Mouse (Mus musculus) liver, postnatal 0 days (tissue): Measurements from ENCODE around the gene Ssc4d. TPM values are rescaled to one million over a fixed set of nuclear protein-coding genes. Genes with fewer than 3 reads are reported as not detected.

Experiments used
- ATAC-seq: fragments of 200-750 bp; cut with Nextera tagmentation; 2 replicates; pipeline ENCODE4 v1.8.0; 2017; ENCODE audit warnings: mild to moderate bottlenecking, moderate library complexity
- DNase-seq: peaks from one replicate; pipeline ENCODE4 v3.0.0-alpha.2; 2016
- H3K27ac ChIP-seq: fragments of 300-500 bp; sonication (generic); 2 replicates; pipeline ENCODE4 v1.5.1; 2014; ENCODE audit warnings: antibody characterized with exemption, moderate library complexity, mild to moderate bottlenecking, low read depth
- H3K27me3 ChIP-seq: fragments of 300-500 bp; sonication (generic); 2 replicates; pipeline ENCODE4 v1.6.1; 2014; ENCODE audit warnings: low read length, control low read depth, mixed read lengths; ENCODE audit not compliant: insufficient read depth
- H3K36me3 ChIP-seq: fragments of 300-500 bp; sonication (generic); replicated peaks from 2 replicates; pipeline ENCODE4 v1.6.1; 2014; ENCODE audit warnings: mild to moderate bottlenecking, control low read depth, low read length, moderate library complexity, mixed read lengths; ENCODE audit not compliant: insufficient read depth
- H3K4me1 ChIP-seq: fragments of 300-500 bp; sonication (generic); 2 replicates; pipeline ENCODE4 v1.6.1; 2014; ENCODE audit warnings: antibody characterized with exemption, mild to moderate bottlenecking, control low read depth; ENCODE audit not compliant: insufficient read depth
- H3K4me2 ChIP-seq: fragments of 300-500 bp; sonication (generic); 2 replicates; pipeline ENCODE4 v1.6.1; 2014; ENCODE audit warnings: low read depth, mild to moderate bottlenecking, low read length, moderate library complexity, mixed read lengths
- H3K4me3 ChIP-seq: fragments of 300-500 bp; sonication (generic); 2 replicates; pipeline ENCODE4 v1.5.1; 2014; ENCODE audit warnings: low read depth, low read length
- H3K9ac ChIP-seq: fragments of 300-500 bp; sonication (generic); replicated peaks from 2 replicates; pipeline ENCODE4 v1.6.1; 2014; ENCODE audit warnings: mild to moderate bottlenecking, moderate library complexity
- H3K9me3 ChIP-seq: fragments of 300-500 bp; sonication (generic); 2 replicates; pipeline ENCODE4 v1.6.1; 2016; ENCODE audit warnings: mild to moderate bottlenecking, control low read depth, low read length, mixed read lengths
- CTCF ChIP-seq: sonication (generic); IDR thresholded peaks from 2 replicates; pipeline ENCODE4 v1.5.1; 2016; ENCODE audit warnings: antibody characterized with exemption, low read depth
- EP300 ChIP-seq: IDR thresholded peaks from 2 replicates; pipeline ENCODE4 v1.6.1; 2016; ENCODE audit warnings: antibody characterized with exemption, low read depth, mild to moderate bottlenecking
- WGBS: fragments of 180-500 bp; shearing (Covaris S2); extraction: QIAGEN DNeasy Blood & Tissue Kit; methylation state at CpG from one replicate; pipeline ENCODE4 v1.1.7; 2014; ENCODE audit not compliant: insufficient replicate concordance; 5-methylcytosine and 5-hydroxymethylcytosine counted together
- polyA plus RNA-seq: library from polyadenylated mRNA; unstranded; fragments of >200 nt; fragmentation: Nextera tagmentation; extraction: Ambion mirVana; gene quantifications from 2 replicates; pipeline ENCODE4 v1.2.1, GENCODE M21; 2015

Ssc4d gene
- polyA plus RNA-seq, 1 experiment from 2014 or later = 1.7 TPM

DNA sequence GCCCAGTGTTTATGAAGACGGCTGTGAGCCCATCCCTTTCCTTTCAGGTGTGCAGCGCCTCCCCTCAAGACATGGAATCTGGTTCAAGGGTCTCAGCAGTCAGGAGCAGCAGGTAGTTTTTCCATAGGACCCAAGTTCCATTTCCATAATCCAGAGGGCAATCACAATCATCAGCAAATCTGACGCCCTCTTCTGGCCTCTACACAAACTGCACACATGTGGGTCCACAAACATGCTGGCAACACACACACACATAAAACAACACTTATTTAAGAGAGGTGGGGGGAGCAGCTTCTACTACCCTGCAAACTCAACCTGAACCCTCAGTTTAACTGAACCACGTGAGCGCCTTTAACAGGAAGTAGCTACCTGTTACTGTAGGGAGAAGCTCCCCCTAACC lies 55.7 kb downstream of the Ssc4d start:
- WGBS = 89% methylated on average over 5 of the region's 5 CpGs
- ATAC-seq (no peak), DNase-seq (no peak)
- no peak overlapping the region for H3K27ac ChIP-seq
- H3K4me3 ChIP-seq = no peak overlapping the region
- H3K9me3 ChIP-seq = no peaks in the 10 kb centered on the region
- H3K27me3 ChIP-seq = no peaks in the 10 kb centered on the region
- TF ChIP-seq EP300 (no peak), CTCF (no peak)
- H3K4me2 ChIP-seq = no peak overlapping the region
- peaks cover 48% of the 10 kb centered on the region for H3K36me3 ChIP-seq
- H3K4me1 ChIP-seq = peaks cover 24% of the 10 kb centered on the region
- no peak overlapping the region for H3K9ac ChIP-seq

DNA sequence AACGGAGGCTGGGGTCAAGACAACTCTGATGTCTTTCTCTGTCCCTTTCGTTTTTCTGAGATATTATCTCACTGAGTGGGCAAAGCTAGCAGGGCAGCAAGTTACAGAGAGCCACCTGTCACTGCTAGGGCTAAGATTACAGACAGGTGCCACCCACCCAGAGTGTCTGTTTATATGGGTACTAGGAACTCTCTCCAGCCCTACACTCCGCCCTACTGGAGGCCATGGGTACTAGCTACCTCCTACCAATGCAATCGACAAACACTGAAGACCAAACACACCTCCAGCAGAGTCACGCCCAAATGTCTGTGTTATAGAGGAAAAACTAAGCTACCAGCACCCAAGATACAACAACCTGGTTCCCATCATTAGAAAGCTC lies 56.3 kb downstream of the Ssc4d start:
- no peaks in the 10 kb centered on the region for H3K27me3 ChIP-seq
- ATAC-seq = no peak
- H3K4me2 ChIP-seq = no peak overlapping the region
- DNase-seq = no peak
- no peaks in the 10 kb centered on the region for H3K9me3 ChIP-seq
- peaks cover 48% of the 10 kb centered on the region for H3K36me3 ChIP-seq
- 85% methylated on average over 5 of the region's 5 CpGs for WGBS
- no peak overlapping the region for H3K4me3 ChIP-seq
- no peak for TF ChIP-seq EP300
- TF ChIP-seq CTCF = no peak
- H3K27ac ChIP-seq = no peak overlapping the region
- peaks cover 30% of the 10 kb centered on the region for H3K4me1 ChIP-seq
- no peak overlapping the region for H3K9ac ChIP-seq

DNA sequence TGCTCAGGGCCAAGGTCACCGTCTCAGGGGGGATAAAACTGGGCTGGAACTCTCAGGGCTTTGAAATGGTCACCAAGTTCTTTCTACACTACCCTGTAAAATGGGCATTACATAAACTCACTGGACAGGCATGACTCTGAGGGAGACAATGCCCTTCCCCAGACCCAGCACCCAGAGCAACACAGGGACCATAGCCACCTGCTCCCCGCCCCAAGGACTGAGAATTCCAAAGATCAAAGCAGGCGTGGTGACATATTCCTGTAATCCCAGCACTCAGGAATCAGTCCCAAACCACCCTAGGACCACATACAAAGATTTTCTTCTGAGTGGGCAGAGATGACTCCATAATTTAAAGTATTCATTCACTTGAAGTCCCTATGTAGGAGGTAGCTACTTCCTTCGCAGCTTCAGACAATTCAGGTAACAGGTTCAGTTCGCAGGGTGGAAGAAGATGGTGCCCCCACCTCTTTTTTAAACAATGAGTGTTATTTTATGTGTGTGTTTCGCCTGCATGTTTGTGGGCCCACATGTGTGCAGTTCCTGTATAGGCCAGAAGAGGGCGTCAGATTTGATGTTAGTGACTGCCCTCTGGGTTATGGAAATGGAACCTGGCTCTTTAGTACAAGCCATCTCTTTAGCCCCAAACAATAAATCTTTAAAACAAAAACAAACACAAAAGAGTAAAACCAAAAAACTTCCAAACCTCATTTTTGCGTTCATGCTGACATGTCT lies 56.8 kb downstream of the Ssc4d start:
- Histone ChIP-seq H3K4me3 (no peak overlapping the region), H3K27me3 (no peaks in the 10 kb centered on the region), H3K4me1 (peaks cover 32% of the 10 kb centered on the region), H3K9me3 (no peaks in the 10 kb centered on the region), H3K9ac (no peak overlapping the region), H3K27ac (no peak overlapping the region), H3K4me2 (no peak overlapping the region), H3K36me3 (peaks cover 47% of the 10 kb centered on the region)
- WGBS = 89% methylated on average over 8 of the region's 8 CpGs
- peak; percentile 60 for TF ChIP-seq CTCF
- TF ChIP-seq EP300 = no peak
- no peak for ATAC-seq
- no peak for DNase-seq

DNA sequence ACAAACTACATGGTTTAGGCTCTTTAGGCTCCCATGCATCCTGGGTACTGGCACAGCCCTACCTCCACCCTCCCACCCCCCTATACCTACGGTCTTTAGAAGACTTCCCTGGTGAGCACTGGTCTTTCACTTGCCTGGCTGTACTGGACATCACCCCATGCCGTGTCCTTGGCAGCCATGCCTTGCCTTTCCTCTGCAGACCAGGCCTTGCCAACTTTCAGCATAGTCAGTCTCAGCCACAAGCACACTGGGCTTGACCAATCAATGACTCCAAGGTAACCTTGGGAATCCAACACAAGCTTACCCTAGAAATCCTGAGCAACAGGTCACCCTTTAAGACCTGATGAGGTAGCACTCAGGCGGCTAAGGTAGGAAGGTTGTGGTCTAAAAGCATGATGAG lies 57.7 kb downstream of the Ssc4d start:
- Histone ChIP-seq H3K27ac (0 out of 2 replicates have a peak overlapping the region, but pooled peaks have one; percentile 1), H3K9me3 (no peaks in the 10 kb centered on the region), H3K9ac (no peak overlapping the region), H3K36me3 (peaks cover 41% of the 10 kb centered on the region), H3K27me3 (no peaks in the 10 kb centered on the region), H3K4me3 (no peak overlapping the region), H3K4me2 (no peak overlapping the region), H3K4me1 (peaks cover 32% of the 10 kb centered on the region)
- 94% methylated on average over 3 of the region's 3 CpGs for WGBS
- TF ChIP-seq EP300 (no peak), CTCF (no peak)
- DNase-seq (no peak), ATAC-seq (no peak)

DNA sequence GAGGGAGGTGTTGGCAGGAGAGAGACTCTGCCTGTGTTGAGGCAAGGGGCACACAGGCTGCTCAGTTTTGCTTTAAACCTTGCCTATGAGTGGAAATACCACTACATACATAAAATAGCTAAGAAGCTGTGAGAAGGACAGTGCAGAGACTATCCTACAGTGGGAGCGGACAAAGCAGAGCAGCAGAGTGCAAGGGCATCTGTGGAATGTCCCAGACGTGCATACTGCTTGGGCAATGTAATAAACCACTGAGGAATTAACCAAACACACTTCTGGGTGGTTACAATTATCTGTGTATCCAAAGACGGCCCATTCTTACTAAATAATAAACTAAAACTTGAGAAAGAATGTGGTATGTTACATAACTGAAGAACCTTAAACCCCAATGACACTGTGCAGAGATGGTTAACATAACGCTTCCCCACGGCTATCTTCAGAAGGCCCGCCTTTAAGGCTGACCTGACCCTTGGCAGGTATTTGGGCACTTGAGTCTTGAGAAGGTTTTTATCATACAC lies 58.2 kb downstream of the Ssc4d start:
- Histone ChIP-seq H3K9ac (no peak overlapping the region), H3K9me3 (no peaks in the 10 kb centered on the region), H3K27ac (peak overlapping the region; percentile 51; the same call in 1 of the 2 replicates), H3K27me3 (no peaks in the 10 kb centered on the region), H3K4me2 (no peak overlapping the region), H3K36me3 (peaks cover 41% of the 10 kb centered on the region), H3K4me3 (no peak overlapping the region), H3K4me1 (peaks cover 32% of the 10 kb centered on the region)
- WGBS = 72% methylated on average over 6 of the region's 6 CpGs
- TF ChIP-seq EP300 = no peak
- TF ChIP-seq CTCF = no peak
- ATAC-seq (no peak), DNase-seq (no peak)

DNA sequence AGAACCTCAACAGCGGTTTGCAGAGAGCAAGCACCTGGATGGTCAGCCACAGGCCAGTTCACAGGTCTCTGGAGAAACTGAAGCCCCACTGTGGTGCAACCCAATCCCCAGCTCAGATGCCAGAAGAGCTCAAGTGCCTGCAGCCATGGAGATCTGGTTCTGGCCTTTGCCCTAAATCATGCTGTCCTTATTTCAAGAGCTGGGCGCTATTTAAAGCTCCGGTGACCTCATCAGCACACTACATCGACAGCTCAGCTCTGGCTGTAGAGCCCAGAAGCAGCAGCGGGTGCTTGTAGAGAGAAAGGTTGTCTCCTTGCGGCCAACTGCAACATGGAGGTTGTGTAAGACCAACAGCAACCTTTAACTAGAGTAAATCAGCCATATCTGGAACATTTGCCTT lies 60.2 kb downstream of the Ssc4d start:
- H3K4me3 ChIP-seq = no peak overlapping the region
- H3K9me3 ChIP-seq = no peaks in the 10 kb centered on the region
- 54% methylated on average over 6 of the region's 6 CpGs for WGBS
- ATAC-seq = peak; percentile 86
- TF ChIP-seq CTCF = peak; percentile 13; the same call in 1 of the 2 replicates
- TF ChIP-seq EP300 = peak; percentile 53; the same call in 1 of the 2 replicates
- H3K27me3 ChIP-seq = no peaks in the 10 kb centered on the region
- peak overlapping the region; percentile 74 for H3K27ac ChIP-seq
- H3K4me2 ChIP-seq = no peak overlapping the region
- H3K4me1 ChIP-seq = peaks cover 39% of the 10 kb centered on the region
- H3K9ac ChIP-seq = no peak overlapping the region
- peak; percentile 55 for DNase-seq
- peaks cover 48% of the 10 kb centered on the region for H3K36me3 ChIP-seq
